Mouse (Mus musculus): Measurements from ENCODE around the gene 1700049E17Rik2.
"Not testable (repeated sequence)": the region's sequence is repeated elsewhere in the genome, so short reads cannot be mapped to it uniquely, and the experiment has no call there.

Gene 1700049E17Rik2

DNA sequence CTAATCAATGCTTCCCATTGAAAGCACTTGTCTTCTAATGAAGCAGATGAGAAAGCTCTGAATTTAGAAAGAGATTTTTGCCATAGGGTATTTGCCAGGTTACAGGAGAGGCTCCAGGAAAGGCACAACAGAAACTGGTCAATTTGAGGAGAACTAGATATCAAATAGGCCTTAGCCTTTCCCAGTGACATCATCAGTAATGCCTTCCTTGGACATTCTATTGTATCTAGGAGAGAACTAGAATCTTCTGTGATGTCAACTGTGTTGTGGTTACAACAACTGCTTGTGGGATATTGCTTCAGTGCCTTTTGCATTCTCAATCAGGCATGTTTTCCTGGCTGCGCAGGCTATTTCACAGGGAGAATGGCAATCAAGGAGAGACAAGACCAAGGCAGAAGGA lies at the start of gene 1700049E17Rik2:
Gene 1700049E17Rik2 (plus strand): TSS at position 301 of the 400 bp plus-strand sequence.
- DNase-seq (ENCODE audit: low spot score in 2 of 2) = not testable (repeated sequence)

DNA sequence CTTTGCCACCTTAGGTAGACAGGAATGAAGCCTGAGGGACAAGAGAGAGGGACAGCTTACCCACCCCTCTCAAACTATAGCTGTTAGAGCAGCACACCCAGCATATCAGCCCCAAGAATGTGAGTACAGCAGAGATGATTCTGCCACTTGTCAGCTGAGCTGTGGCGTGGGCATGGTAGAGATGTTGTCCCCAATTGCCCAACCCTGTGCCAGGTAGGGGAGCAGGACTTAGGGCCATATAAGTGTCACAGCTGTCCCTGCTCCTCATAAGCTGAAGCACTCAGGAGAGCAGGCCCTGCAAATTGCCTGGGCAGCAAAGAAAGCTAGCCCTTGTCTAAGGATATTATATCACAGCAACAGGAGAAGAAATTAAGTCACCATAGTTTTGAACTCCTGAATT lies 48.3 kb upstream of the 1700049E17Rik2 start:
- DNase-seq (ENCODE audit: low spot score in 2 of 2) = not testable (repeated sequence)

DNA sequence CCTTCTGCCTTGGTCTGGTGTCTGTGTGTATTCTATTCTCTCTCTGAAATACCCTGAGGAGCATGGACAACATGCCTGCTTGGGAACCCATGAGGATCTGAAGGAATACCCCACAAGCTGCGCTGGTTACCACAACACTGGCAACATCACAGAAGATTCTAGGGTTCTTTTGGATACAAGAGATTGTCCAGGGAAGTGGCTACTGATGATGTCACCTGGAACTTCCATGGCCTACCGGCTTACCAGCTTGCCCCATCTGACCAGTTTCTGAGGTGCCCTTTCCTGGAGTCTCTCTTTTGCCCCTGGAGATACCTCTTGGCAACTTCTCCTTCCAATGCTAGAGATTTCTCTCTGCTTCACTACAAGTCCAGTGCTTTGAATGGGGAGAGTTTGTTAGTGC lies 17.5 kb upstream of the 1700049E17Rik2 start, which contains the start of gene Gm7970:
Gene Gm7970 (minus strand): TSS at position 101 of the 400 bp plus-strand sequence.
- not testable (repeated sequence) for DNase-seq (ENCODE audit: low spot score in 2 of 2)

DNA sequence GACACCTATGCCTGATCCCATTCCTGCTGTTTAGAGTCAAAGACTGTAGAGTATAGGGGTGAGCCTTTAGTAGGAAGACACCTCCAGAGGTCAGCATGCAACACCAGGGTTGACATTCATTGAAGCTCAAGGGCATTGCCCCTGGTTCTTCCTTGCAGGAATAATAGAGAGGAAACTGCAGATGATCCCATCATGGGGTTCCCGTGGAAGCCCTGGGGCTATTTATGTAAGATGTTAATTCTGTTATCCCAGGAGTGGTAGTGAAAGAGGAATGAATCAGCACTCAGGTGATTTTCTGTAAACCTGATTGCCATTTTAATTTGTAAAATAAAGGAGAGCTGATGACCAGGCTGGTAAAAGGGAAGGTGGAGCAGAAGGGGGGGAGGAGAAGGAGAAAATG lies 13.3 kb downstream of the 1700049E17Rik2 start:
- not testable (repeated sequence) for DNase-seq (ENCODE audit: low spot score in 2 of 2)

DNA sequence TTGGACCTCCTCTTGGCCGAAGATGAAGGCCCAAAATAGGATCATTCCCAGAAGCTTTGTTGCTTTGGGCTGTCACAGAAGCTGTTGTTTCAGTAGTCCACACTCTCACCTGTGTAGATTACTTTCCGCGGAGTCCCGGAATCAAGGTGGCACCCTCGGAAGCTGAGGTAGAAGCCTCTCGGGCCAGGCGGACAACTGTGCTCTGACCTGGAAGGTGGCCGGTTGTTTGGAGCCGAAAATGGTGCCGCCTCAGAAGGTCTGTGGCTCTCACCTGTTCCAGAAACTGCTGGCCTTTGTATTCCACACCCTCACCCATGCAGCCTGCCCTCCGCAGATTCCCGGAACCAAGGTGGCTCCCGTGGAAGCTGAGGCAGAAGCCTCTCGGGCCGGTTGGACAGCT lies 27.9 kb downstream of the 1700049E17Rik2 start:
- DNase-seq (ENCODE audit: low spot score in 2 of 2) = not testable (repeated sequence)

DNA sequence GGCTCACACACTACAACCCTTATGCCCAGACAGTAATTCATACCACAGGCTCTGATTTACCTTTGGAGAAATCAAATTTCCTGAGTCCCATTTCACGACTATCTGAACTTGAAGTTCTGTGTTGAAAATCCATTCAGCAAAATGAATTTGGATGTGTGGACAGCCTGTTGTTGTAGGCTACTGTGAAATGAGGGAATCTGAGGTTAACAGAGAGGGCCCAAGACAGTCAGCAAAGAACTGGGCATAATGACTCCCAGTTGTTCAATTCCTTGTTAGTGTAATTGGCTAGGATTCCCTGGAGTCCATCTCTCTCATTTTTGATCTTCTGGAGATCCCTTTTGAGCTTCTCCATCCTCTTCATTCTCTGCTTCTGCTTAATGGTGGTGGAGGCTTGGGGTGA lies 37.7 kb downstream of the 1700049E17Rik2 start:
- not testable (repeated sequence) for DNase-seq (ENCODE audit: low spot score in 2 of 2)

DNA sequence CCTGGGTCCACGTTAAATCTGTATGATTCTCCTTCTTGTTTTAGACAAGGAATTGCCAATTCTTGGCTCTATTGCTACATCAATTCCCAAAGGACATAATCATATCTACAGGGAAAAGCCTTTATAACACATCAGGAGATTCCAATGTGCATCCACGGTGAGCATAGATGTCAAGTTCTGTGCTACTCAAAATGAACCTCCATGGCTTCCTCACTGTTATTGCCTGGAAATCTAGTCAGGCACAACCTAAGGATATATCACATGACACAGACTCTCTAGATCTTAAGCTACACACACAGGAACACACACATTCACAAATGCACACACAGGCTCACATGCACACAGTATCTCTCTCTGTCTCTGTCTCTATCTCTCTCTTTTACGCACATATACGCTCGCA lies 49.5 kb downstream of the 1700049E17Rik2 start:
- DNase-seq (ENCODE audit: low spot score in 2 of 2) = not testable (repeated sequence)

DNA sequence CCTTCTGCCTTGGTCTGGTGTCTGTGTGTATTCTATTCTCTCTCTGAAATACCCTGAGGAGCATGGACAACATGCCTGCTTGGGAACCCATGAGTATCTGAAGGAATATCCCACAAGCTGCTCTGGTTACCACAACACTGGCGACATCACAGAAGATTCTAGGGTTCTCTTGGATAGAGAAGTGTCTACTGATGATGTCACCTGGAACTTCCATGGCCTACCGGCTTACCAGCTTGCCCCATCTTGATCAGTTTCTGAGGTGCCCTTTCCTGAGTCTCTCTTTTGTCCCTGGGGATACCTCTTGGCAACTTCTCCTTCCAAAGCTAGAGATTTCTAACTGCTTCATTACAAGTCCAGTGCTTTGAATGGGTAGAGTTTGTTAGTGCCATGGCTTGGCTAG lies 51.5 kb downstream of the 1700049E17Rik2 start, which contains the start of gene Gm3072:
Gene Gm3072 (minus strand): TSS at position 101 of the 400 bp plus-strand sequence.
- DNase-seq (ENCODE audit: low spot score in 2 of 2) = not testable (repeated sequence)

DNA sequence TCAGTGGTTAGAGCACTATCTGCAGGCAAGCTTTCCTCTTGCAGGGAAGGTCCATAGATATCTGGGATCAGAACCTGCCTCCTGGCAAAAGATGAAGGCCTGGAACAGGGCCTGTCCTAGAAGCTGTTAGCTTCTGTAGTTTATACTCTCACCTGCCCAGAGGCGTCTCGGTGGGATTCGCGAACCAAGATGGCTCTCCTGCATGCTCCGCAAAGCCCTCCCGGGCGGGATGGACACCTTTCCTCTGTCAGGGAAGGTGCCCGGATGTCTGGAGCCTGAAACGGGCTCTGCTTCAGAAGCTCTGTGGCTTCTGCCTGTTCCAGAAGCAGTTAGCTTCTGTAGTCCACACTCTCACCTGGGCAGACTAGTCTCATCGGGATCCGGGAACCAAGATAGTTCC lies 57.1 kb downstream of the 1700049E17Rik2 start:
- not testable (repeated sequence) for DNase-seq (ENCODE audit: low spot score in 2 of 2)

Data from thymus, postnatal 10 days (tissue).